Mouse (Mus musculus) granulocyte monocyte progenitor cell, adult 5-6 weeks (primary cell): ENCODE data around the gene Akap6. TPM values are rescaled to one million over a fixed set of nuclear protein-coding genes. Genes with fewer than 3 reads are reported as not detected.

Experiments
- ATAC-seq: replicated peaks from 2 replicates; pipeline ENCODE4 v1.8.0; 2016; ENCODE audit warnings: mild to moderate bottlenecking, moderate TSS enrichment, inconsistent platforms; ENCODE audit not compliant: poor library complexity, severe bottlenecking
- total RNA-seq, 2 experiments: library from RNA; stranded (forward) in 1 of 2; stranded (reverse) in 1 of 2; fragments of 200-712, 200-1000 nt in 1 of 2; fragments of >200 nt in 1 of 2; fragmentation: Nextera tagmentation in 1 of 2; gene quantifications; 2 replicates each; pipeline ENCODE4 v1.2.3; 2014 to 2017

Gene Akap6
- total RNA-seq, 2 experiments from 2014 or later: 0.21 TPM; not detected in 1

- ATAC-seq: no peak
Observed at GRCm38 (mm10) chr12:53085789-53086188, 386.6 kb downstream of the Akap6 start.

- ATAC-seq: no peak
Observed at GRCm38 (mm10) chr12:53112276-53112675, 413.1 kb downstream of the Akap6 start.

- ATAC-seq: no peak
Observed at GRCm38 (mm10) chr12:53119352-53119751, 420.2 kb downstream of the Akap6 start.

- no peak for ATAC-seq
Observed at GRCm38 (mm10) chr12:53124131-53124530, 424.9 kb downstream of the Akap6 start.

GRCm38 (mm10) chr12:53124696-53125095 is 425.5 kb downstream of the Akap6 start:
- no peak for ATAC-seq

- ATAC-seq: no peak
Observed at GRCm38 (mm10) chr12:53125286-53125685, 426.1 kb downstream of the Akap6 start.

GRCm38 (mm10) chr12:53134196-53134595 is 435.0 kb downstream of the Akap6 start:
- no peak for ATAC-seq

GRCm38 (mm10) chr12:53137331-53137730 is 438.1 kb downstream of the Akap6 start:
- no peak for ATAC-seq

GRCm38 (mm10) chr12:53144122-53144695 is 445.0 kb downstream of the Akap6 start:
- ATAC-seq: no peak

- ATAC-seq: no peak
Observed at GRCm38 (mm10) chr12:53144760-53145159, 445.6 kb downstream of the Akap6 start.

- ATAC-seq: no peak
Observed at GRCm38 (mm10) chr12:53145516-53145915, 446.3 kb downstream of the Akap6 start.

GRCm38 (mm10) chr12:53146460-53147050 is 447.4 kb downstream of the Akap6 start:
- no peak for ATAC-seq

GRCm38 (mm10) chr12:53147696-53148095 is 448.5 kb downstream of the Akap6 start:
- ATAC-seq: no peak

- ATAC-seq: no peak
Observed at GRCm38 (mm10) chr12:53168189-53169003, 469.2 kb downstream of the Akap6 start.

GRCm38 (mm10) chr12:53191435-53191834 is 492.3 kb downstream of the Akap6 start:
- no peak for ATAC-seq

- no peak for ATAC-seq
Observed at GRCm38 (mm10) chr12:53193664-53194063, 494.5 kb downstream of the Akap6 start.

Other genes with a start within 250 kb of the Akap6 start
- gene Arhgap5, start 195.4 kb upstream of the Akap6 start, total RNA-seq (2014; fragmentation: Nextera tagmentation): 5.9 and 7.4 TPM in 2 replicates
- gene Arhgap5, start 195.4 kb upstream of the Akap6 start, total RNA-seq (2017): 4.9 and 9.7 TPM in 2 replicates